Comparison of ENCODE assay signal across 10 mouse cellular contexts in the genomic region with DNA sequence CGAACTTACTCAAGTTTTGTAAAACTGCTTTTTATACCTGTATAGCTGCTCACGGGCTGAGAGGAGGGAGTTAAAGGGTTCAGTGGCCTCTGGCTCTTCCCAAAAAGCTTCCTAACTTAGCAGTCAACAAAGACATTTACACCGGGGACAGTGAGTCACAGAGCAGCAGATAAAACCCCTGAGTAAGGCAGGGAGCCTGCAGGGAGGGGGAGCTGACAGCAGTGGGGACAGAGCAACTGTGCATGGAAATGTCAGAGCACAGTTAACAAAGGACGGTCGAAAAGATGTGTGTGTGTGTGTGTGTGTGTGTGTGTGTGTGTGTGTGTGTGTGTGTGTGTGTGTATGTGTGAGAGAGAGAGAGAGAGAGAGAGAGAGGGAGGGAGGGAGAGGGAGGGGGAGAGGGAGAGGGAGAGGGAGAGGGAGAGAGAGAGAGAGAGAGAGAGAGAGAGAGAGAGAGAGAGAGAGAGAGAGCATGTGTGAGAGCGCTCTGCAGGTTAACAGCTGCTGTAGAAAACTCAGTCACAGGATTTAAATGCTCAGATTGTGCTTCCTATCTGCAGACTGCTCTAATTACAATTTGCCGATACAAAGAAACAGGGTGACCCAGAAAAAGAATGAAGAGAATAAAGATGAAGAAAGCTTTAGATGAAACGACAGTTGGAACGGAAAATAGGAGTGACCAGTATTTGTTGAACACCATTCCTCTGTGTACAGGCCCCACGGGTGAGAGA.
A peak's percentile ranks its signal among the peaks of the same experiment; 100 is the strongest.
DNase-seq lines count a peak whose midpoint lies in the region.
"Had no signal": no experiment of that assay in that cellular context is flagged by ENCODE, and none has a peak within 500 bp of the region (broad histone marks: within the 10 kb centered on the region; RNA-seq: fewer than 3 reads in every experiment).

No protein-coding gene starts in this region.

- peak; percentile 92 for DNase-seq in heart, adult 11 months
- DNase-seq in heart, adult 8-10 months (ENCODE audit: low spot score), result no peak
- DNase-seq in 3134 (ENCODE audit: extremely low read depth, insufficient read length, low spot score), result peak; percentile 52
- peak; percentile 63 to 71 for DNase-seq in adrenal gland, postnatal 36 days
- DNase-seq in heart, postnatal 4 days, result peak; percentile 31
- no peak for DNase-seq in ovary, adult 18-20 months (ENCODE audit: low spot score)
- DNase-seq in frontal cortex, adult 2 months (ENCODE audit: extremely low spot score in 1 of 2, low spot score in 1 of 2), result no peak
- DNase-seq in layer of hippocampus, adult 11-12 months (ENCODE audit: low spot score), result no peak
- DNase-seq: gastrocnemius, postnatal 10 days; kidney, postnatal 25 days had no signal

Comparison
In these comparisons a context has a peak if more than half of its experiments do, and no peak if none do; other contexts are left out.
1. DNase-seq: peak in heart, adult 11 months (single experiment), 3134 (single experiment), adrenal gland, postnatal 36 days (2 of 2) and heart, postnatal 4 days (single experiment); none in heart, adult 8-10 months (single experiment), ovary, adult 18-20 months (single experiment), frontal cortex, adult 2 months (0 of 2) and layer of hippocampus, adult 11-12 months (single experiment).